ENCODE assay signal across 31 mouse cellular contexts in the genomic region with DNA sequence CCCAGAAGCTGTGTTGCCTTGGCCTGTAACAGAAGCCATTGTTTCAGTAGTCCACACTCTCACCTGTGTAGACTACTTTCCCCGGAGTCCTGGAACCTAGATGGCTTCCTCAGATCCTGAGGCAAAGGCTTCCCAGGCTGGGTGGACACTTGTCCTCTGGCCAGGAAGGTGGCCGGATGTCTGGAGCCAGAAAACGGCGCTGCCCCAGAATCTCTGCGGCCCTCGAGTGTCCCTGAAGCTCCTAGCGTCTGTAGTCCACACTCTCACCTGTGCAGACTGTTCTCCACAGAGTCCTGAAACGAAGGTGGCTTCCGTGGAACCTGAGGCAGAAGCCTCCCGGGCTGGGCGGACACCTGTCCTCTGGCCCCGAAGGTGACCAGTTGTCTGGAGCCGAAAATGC. TPM values are rescaled to one million over a fixed set of nuclear protein-coding genes. Genes with fewer than 3 reads are reported as not detected.
"Had no signal": no experiment of that assay in that cellular context is flagged by ENCODE, and none has a peak within 500 bp of the region (broad histone marks: within the 10 kb centered on the region; RNA-seq: fewer than 3 reads in every experiment).

No protein-coding gene starts in this region.

RNA-seq across cellular contexts. Expression of a gene that starts 30.1 kb away (rescaled TPM):
- total RNA-seq: liver, adult 2 months; megakaryocyte progenitor cell, adult 5-6 weeks; midbrain, postnatal 0 days; monocyte, adult 5-6 weeks had no signal
- polyA plus RNA-seq: limb, embryonic 10.5 days; limb, embryonic 11.5 days; limb, embryonic 12.5 days; limb, embryonic 13.5 days; limb, embryonic 14.5 days; limb, embryonic 15.5 days; liver, adult 2 months; liver, embryonic 11.5 days; liver, embryonic 12.5 days; liver, embryonic 13.5 days; liver, embryonic 14.5 days; liver, embryonic 15.5 days; liver, embryonic 16.5 days; liver, postnatal 0 days; lung, adult 2 months; lung, embryonic 14.5 days; lung, embryonic 15.5 days; lung, embryonic 16.5 days; lung, postnatal 0 days; macrophage; midbrain, embryonic 10.5 days; midbrain, embryonic 12.5 days; midbrain, embryonic 13.5 days; midbrain, embryonic 14.5 days; midbrain, embryonic 15.5 days; midbrain, embryonic 16.5 days; midbrain, postnatal 0 days; neural tube, embryonic 11.5 days; neural tube, embryonic 12.5 days had no signal
